Mouse (Mus musculus) E14TG2a.4 (cell line): ENCODE measurements around the gene 2310022A10Rik.
"Not testable (repeated sequence)": the region's sequence is repeated elsewhere in the genome, so short reads cannot be mapped to it uniquely, and the experiment has no call there.

Experiments
- H3K27me3 ChIP-seq: 2 replicates; pipeline ENCODE4 v1.6.1; 2014; ENCODE audit warnings: low read length, control low read depth; ENCODE audit not compliant: insufficient read depth
- H3K36me3 ChIP-seq: 2 replicates; pipeline ENCODE4 v1.6.1; 2014; ENCODE audit warnings: low read length, control low read depth; ENCODE audit not compliant: insufficient read depth
- H3K4me1 ChIP-seq: replicated peaks from 2 replicates; pipeline ENCODE4 v1.6.1; 2014; ENCODE audit warnings: low read depth, low read length, control low read depth
- H3K4me3 ChIP-seq: replicated peaks from 2 replicates; pipeline ENCODE4 v1.5.1; 2014; ENCODE audit warnings: mild to moderate bottlenecking, low read length
- H3K9me3 ChIP-seq: 2 replicates; pipeline ENCODE4 v1.6.1; 2014; ENCODE audit warnings: low read length, control low read depth
- CTCF ChIP-seq: conservative IDR thresholded peaks from 2 replicates; pipeline ENCODE4 v1.5.1; 2014; ENCODE audit warnings: low read length
- NANOG ChIP-seq: IDR thresholded peaks from 2 replicates; pipeline ENCODE4 v1.6.1; 2014; ENCODE audit warnings: borderline replicate concordance, low read length, mixed read lengths
- POU5F1 ChIP-seq: IDR thresholded peaks from 2 replicates; pipeline ENCODE4 v1.6.1; 2014; ENCODE audit warnings: low read length, borderline replicate concordance

The 2310022A10Rik gene

GRCm38 (mm10) chr7:27627707-27628106 lies 74.7 kb downstream of the 2310022A10Rik start:
- Histone ChIP-seq H3K9me3 (no peaks in the 10 kb centered on the region), H3K36me3 (peaks cover 86% of the 10 kb centered on the region), H3K27me3 (no peaks in the 10 kb centered on the region), H3K4me1 (peaks cover 69% of the 10 kb centered on the region), H3K4me3 (no peak overlapping the region)
- TF ChIP-seq NANOG (no peak), POU5F1 (no peak), CTCF (no peak)

GRCm38 (mm10) chr7:27628190-27628589 lies 75.2 kb downstream of the 2310022A10Rik start:
- peaks cover 91% of the 10 kb centered on the region for H3K36me3 ChIP-seq
- TF ChIP-seq POU5F1 (no peak), CTCF (no peak), NANOG (no peak)
- H3K4me1 ChIP-seq = peaks cover 69% of the 10 kb centered on the region
- no peak overlapping the region for H3K4me3 ChIP-seq
- H3K9me3 ChIP-seq = no peaks in the 10 kb centered on the region
- H3K27me3 ChIP-seq = no peaks in the 10 kb centered on the region

DNA sequence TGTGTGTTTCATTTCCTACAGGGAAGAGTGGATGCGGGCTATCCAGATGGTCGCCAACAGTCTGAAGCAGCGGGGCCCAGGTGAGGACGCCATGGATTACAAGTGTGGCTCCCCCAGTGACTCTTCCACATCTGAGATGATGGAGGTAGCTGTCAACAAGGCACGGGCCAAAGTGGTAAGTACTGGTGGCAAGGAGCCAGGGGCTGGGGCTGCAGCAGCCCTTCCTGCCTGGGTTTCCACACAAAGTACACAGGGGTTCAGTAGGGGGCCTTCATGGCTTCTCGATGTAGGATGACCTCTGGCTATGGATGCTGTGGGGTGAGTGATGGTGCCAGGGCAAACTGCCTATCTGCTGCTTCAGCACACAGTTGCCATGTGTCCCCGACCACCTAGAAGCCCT lies 75.8 kb downstream of the 2310022A10Rik start:
- H3K27me3 ChIP-seq, H3K4me3 ChIP-seq, H3K9me3 ChIP-seq: not testable (repeated sequence)
- Histone ChIP-seq H3K36me3 (peaks cover 90% of the 10 kb centered on the region), H3K4me1 (peaks cover 68% of the 10 kb centered on the region)

GRCm38 (mm10) chr7:27631439-27631838 lies 78.4 kb downstream of the 2310022A10Rik start:
- TF ChIP-seq NANOG (no peak), POU5F1 (no peak), CTCF (no peak)
- H3K9me3 ChIP-seq = no peaks in the 10 kb centered on the region
- no peaks in the 10 kb centered on the region for H3K27me3 ChIP-seq
- H3K36me3 ChIP-seq = peaks cover 89% of the 10 kb centered on the region
- peaks cover 58% of the 10 kb centered on the region for H3K4me1 ChIP-seq
- no peak overlapping the region for H3K4me3 ChIP-seq
